Mouse (Mus musculus) liver, postnatal 0 days (tissue): ENCODE results near the gene Vps37d.

Source experiments
- CTCF ChIP-seq: sonication (generic); IDR thresholded peaks from 2 replicates; pipeline ENCODE4 v1.5.1; 2016; ENCODE audit warnings: antibody characterized with exemption, low read depth
- EP300 ChIP-seq: IDR thresholded peaks from 2 replicates; pipeline ENCODE4 v1.6.1; 2016; ENCODE audit warnings: antibody characterized with exemption, low read depth, mild to moderate bottlenecking

- TF ChIP-seq CTCF (no peak), EP300 (no peak)
Measured at GRCm38 (mm10) chr5:135113782-135114181, 35.7 kb upstream of the Vps37d start.
